In the genomic region with DNA sequence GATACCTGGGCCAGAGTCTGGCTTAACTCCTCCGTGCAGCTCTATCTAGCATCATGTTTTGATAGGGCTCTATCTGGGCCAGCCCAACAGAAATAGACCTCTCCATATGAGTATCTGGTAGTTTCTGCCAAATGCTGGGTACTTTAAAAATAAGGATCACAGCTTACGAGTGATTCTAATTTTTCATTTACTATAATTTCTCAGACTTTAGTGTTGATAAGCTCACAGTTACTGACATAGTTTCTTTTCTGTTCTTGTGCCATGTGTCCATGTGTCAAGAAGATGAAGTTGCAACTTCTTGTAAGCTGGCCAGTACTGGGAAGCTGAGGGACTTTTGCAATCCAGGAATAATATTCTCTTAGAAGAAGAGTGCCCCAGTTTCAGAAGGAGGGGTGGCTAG, we compare ENCODE assay signal across 24 mouse cellular contexts.
"Had no signal": no experiment of that assay in that cellular context is flagged by ENCODE, and none has a peak within 500 bp of the region (broad histone marks: within the 10 kb centered on the region; RNA-seq: fewer than 3 reads in every experiment).

No protein-coding gene starts in this region.

- H3K27me3 ChIP-seq: limb, embryonic 13.5 days; liver, embryonic 12.5 days; liver, embryonic 15.5 days; lung, embryonic 15.5 days; midbrain, embryonic 12.5 days; midbrain, embryonic 15.5 days; neural tube, embryonic 12.5 days; neural tube, embryonic 15.5 days had no signal

- H3K4me1 ChIP-seq: limb, embryonic 13.5 days; liver, embryonic 12.5 days; liver, embryonic 15.5 days; lung, embryonic 15.5 days; midbrain, embryonic 12.5 days; midbrain, embryonic 15.5 days; neural tube, embryonic 12.5 days; neural tube, embryonic 15.5 days had no signal

- H3K36me3 ChIP-seq: limb, embryonic 13.5 days; liver, embryonic 12.5 days; liver, embryonic 15.5 days; lung, embryonic 15.5 days; midbrain, embryonic 12.5 days; neural tube, embryonic 12.5 days had no signal

- H3K4me3 ChIP-seq: layer of hippocampus, adult 2 months; limb, embryonic 13.5 days; liver, embryonic 12.5 days; liver, embryonic 15.5 days; lung, embryonic 15.5 days; midbrain, embryonic 12.5 days; midbrain, embryonic 15.5 days; neural tube, embryonic 12.5 days; neural tube, embryonic 15.5 days had no signal

- ATAC-seq: intestine, postnatal 0 days; liver, embryonic 12.5 days; midbrain, embryonic 15.5 days had no signal

- H3K27ac ChIP-seq: kidney, postnatal 0 days; layer of hippocampus, adult 2 months; limb, embryonic 13.5 days; liver, embryonic 12.5 days; liver, embryonic 15.5 days; lung, embryonic 15.5 days; macrophage; midbrain, embryonic 12.5 days; midbrain, embryonic 15.5 days; neural tube, embryonic 12.5 days; neural tube, embryonic 15.5 days had no signal

- H3K9me3 ChIP-seq: limb, embryonic 13.5 days; liver, embryonic 12.5 days; liver, embryonic 15.5 days; lung, embryonic 15.5 days; midbrain, embryonic 12.5 days; midbrain, embryonic 15.5 days; neural tube, embryonic 12.5 days; neural tube, embryonic 15.5 days had no signal

- DNase-seq: kidney, adult 2 months; kidney, postnatal 25 days; layer of hippocampus, adult 9-11 months; left cerebral cortex, postnatal 4 days; liver; lung, adult 18-20 months; lung, postnatal 10 days; right cerebral cortex, adult 18-20 months; right cerebral cortex, postnatal 25 days; thymus, adult 2 months; thymus, postnatal 14 days; thymus, postnatal 4 days had no signal
